Mouse (Mus musculus): ENCODE measurements around the gene Rph3al. TPM values are rescaled to one million over a fixed set of nuclear protein-coding genes. Genes with fewer than 3 reads are reported as not detected.

Gene Rph3al
- 1 to 10 TPM; 4.4 to 5.3 TPM for total RNA-seq (2021)
- long read RNA-seq, experiment 1, partial matches to known transcripts, result 0 of 7 reads
- long read RNA-seq, experiment 1, other reads (novel, unspliced or antisense), result 4 of 7 reads
- long read RNA-seq, experiment 2, partial matches to known transcripts, result 0 of 5 reads
- long read RNA-seq, experiment 2, other reads (novel, unspliced or antisense), result 3 of 5 reads

GRCm38 (mm10) chr11:75938379-75938906 lies at the start of gene Rph3al:
Gene Rph3al (minus strand): TSS chr11:75938429.
- DNase-seq, result no peak

- DNase-seq, result no peak
Measured at GRCm38 (mm10) chr11:75985948-75986347, 47.7 kb upstream of the Rph3al start.

- no peak for DNase-seq
Measured at GRCm38 (mm10) chr11:75984581-75984980, 46.4 kb upstream of the Rph3al start.

GRCm38 (mm10) chr11:75983194-75983593 lies 45.0 kb upstream of the Rph3al start:
- no peak for DNase-seq

- no peak for DNase-seq
Measured at GRCm38 (mm10) chr11:75980413-75980812, 42.2 kb upstream of the Rph3al start.

- DNase-seq, result no peak
Measured at GRCm38 (mm10) chr11:75978051-75978450, 39.8 kb upstream of the Rph3al start.

GRCm38 (mm10) chr11:75976748-75977147 lies 38.5 kb upstream of the Rph3al start:
- DNase-seq, result no peak

GRCm38 (mm10) chr11:75973988-75974387 lies 35.8 kb upstream of the Rph3al start:
- DNase-seq, result no peak

- no peak for DNase-seq
Measured at GRCm38 (mm10) chr11:75972916-75973567, 34.8 kb upstream of the Rph3al start.

- no peak for DNase-seq
Measured at GRCm38 (mm10) chr11:75972188-75972587, 34.0 kb upstream of the Rph3al start.

GRCm38 (mm10) chr11:75970629-75971028 lies 32.4 kb upstream of the Rph3al start:
- no peak for DNase-seq

GRCm38 (mm10) chr11:75968761-75969160 lies 30.5 kb upstream of the Rph3al start:
- no peak for DNase-seq

GRCm38 (mm10) chr11:75966401-75967372 lies 28.5 kb upstream of the Rph3al start:
- DNase-seq, result peak; percentile 81

- no peak for DNase-seq
Measured at GRCm38 (mm10) chr11:75965674-75966400, 27.6 kb upstream of the Rph3al start.

- DNase-seq, result no peak
Measured at GRCm38 (mm10) chr11:75964476-75964730, 26.2 kb upstream of the Rph3al start.

- no peak for DNase-seq
Measured at GRCm38 (mm10) chr11:75963730-75964475, 25.7 kb upstream of the Rph3al start.

- no peak for DNase-seq
Measured at GRCm38 (mm10) chr11:75961782-75962181, 23.6 kb upstream of the Rph3al start.

GRCm38 (mm10) chr11:75957124-75957832 lies 19.0 kb upstream of the Rph3al start:
- no peak for DNase-seq

- no peak for DNase-seq
Measured at GRCm38 (mm10) chr11:75956651-75957050, 18.4 kb upstream of the Rph3al start.

GRCm38 (mm10) chr11:75954896-75955295 lies 16.7 kb upstream of the Rph3al start:
- no peak for DNase-seq

- no peak for DNase-seq
Measured at GRCm38 (mm10) chr11:75951895-75952294, 13.7 kb upstream of the Rph3al start.

Measured in gastrocnemius, postnatal 10 days (tissue).